Mouse (Mus musculus): ENCODE results near the gene Ddx50. TPM values are rescaled to one million over a fixed set of nuclear protein-coding genes. Genes with fewer than 3 reads are reported as not detected.

The Ddx50 gene
- total RNA-seq (2021): 10 to 100 TPM; 46.8 to 51.0 TPM
- long read RNA-seq, experiment 1, transcript Ddx50-201 (15 exons, 2,535 nt): major isoform, 18 of 34 reads
- long read RNA-seq, experiment 1, partial matches to known transcripts: 0 of 34 reads
- long read RNA-seq, experiment 1, other reads (novel, unspliced or antisense): 16 of 34 reads
- long read RNA-seq, experiment 2, transcript Ddx50-201 (15 exons, 2,535 nt): major isoform, 9 of 15 reads
- long read RNA-seq, experiment 2, partial matches to known transcripts: 1 of 15 reads
- long read RNA-seq, experiment 2, other reads (novel, unspliced or antisense): 4 of 15 reads

DNA sequence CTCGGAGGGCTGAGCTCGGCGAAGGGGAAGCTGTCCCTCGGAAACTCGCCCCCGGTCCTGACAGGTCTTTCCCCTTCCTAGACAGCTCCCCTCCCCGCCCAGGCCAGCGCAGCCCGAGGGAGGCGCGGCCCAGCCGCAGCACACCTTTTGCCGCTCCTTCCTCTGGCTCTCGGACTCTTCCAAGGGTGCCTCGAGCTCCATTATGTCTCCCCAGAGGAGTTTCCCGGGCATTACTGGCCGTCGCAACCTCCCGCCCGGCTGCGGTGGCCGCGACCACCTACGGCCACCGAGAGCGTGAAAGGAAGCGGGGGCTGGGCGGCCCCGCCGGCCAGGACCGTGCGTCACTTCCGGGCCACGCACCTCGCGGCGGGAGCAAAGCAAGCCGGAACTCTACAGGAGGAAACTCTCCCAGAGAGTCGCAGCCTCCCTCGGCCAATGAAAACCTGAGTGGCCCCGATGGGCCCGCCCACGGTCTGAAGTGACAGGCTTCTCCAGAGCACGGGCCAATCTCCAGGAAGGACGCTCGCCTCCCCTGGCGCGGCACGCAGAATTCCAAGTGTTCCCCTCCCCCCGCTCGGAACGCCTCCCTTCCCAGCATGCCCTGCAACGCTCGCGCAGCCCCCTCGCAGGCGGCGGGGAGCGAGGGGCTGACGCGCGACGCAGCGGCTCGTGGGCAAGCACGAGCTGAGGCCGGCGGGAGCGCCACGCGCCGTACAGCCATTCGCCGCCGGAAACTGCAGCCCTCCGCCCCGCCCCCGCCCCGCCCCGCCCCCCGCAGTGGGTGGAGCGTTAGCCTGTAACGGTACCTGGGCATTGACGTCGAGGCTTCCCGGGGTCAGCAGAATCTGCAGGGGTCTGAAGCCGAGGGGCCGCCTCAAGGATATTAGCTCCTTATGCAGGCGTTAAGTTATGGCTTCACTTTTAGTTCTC is at the start of gene Ddx50:
Gene Ddx50, minus strand, starts transcription at position 338 of the 930 bp plus-strand sequence.
- DNase-seq: peak; percentile 98 to 100

DNA sequence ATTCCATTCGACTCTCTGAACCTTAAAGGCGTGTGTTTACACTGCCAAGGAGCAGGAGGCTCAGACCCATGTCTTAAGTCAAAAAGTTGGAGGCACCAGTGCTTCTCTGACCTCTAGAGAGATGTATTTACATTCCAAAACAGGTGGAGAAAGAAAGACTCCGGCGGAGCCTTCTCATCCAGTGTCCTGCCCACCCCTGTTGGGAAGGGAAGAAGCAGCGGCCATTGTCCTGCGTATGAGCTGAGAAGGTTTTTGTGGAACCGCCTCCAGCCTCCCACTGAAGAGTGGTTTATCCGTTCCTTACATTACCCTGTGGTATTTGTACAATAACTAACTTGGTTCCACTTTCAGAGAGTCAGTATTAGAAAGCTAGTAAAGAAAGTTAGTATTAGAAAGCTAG is 41.8 kb upstream of the Ddx50 start:
- DNase-seq: no peak

DNA sequence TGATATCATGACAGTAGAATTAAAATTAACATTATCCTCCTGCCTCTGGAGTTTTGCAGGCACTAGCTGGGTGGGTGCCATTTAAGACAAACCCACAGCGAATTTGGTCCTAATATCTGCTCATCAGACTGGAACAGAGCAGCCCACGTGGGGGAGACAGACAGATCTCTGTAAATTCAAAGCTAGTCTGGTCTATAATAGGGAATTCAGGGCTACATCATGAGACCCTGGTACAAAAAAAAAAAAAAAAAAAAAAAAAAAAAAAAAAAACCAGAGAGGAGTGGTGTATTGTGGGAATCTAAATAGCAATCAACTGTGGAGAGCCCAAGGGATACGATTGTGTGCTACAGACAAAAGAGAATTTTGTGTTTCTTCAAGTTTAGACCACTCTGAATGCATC is 41.2 kb upstream of the Ddx50 start:
- DNase-seq: no peak

DNA sequence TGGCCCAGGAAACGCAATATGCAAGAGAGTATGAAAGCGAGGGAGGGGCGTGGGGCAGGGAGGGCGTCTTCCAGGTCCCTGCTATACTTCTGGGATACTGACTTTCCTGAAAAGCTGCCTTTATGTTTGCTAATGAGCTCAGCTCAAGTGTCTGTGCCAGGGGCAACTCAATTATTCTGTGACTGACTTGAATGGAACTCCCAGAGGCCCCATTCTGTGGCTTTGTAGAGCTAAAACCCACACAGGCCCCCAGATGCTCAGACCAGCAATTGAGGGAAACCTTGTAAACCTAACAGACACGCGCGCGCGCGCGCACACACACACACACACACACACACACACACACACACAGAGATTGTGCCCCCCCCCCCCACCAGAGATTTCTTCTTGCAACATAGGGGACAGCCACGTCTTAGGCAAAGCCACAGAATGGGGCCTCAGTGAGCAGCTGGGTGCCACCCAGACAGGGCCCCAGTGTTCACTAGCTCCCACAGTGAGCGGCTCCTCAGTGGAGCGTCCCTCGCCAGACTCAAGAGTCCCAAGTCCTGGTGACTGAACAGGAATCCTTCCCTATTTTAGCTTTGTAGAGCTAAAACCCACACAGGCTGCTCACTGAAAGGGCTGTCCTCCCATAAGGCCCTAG is 36.1 kb upstream of the Ddx50 start:
- no peak for DNase-seq

DNA sequence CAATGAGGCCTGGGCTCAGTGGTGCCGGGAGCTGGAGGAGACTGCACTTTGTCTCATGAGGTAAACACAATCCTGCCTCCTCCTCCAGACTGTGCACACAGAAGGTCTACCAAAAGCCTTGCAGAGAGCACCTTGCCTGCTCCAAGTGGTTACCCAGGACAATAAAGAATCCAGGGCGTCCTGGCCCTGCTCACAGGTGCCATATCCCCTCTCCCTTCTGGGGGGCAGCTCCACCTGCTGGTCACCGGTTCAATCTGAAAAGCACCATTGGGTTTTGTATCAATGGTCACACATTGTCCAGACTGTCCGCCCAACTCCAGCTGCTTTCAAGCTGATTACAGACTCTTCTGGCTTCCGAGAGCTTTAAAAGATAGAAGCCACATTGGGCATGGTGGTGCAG is 32.0 kb upstream of the Ddx50 start:
- DNase-seq: peak; percentile 26 to 43

DNA sequence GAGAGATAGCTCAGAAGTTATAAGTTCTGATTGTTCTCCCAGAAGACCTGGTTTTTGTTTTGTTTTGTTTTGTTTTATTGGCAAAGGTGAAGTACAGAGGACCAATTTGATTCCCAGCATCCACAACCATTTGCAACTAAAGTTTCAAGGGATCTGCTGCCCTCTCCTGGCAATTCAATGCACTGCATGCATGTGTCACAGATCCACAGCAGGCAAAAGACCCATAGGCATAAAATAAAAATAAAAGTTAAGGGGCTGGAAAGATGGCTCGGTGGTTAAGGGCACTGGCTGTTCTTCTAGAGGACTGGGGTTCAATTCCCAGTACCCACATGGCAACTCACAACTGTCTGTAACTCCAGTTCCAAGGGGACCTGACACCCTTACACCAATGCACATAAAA is 28.8 kb upstream of the Ddx50 start:
- DNase-seq: no peak

DNA sequence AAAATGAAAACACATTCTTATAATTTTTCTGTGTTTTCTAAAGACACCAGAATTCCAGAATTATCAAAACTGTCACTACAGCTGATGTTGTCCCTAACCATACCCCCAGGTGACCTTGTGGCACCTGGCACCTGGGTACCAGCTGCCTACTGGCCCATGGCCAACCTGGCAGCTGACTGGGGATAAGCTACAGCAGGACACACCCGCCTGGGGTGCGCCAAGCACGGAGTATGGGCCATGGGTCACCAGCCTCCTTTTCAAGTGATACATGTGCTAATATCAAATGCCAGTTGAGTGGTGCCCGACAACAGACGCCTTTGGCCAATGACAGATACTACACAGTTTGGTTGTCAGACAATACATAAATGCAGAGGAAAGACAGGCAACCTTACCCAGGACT is 26.3 kb upstream of the Ddx50 start:
- DNase-seq: no peak

DNA sequence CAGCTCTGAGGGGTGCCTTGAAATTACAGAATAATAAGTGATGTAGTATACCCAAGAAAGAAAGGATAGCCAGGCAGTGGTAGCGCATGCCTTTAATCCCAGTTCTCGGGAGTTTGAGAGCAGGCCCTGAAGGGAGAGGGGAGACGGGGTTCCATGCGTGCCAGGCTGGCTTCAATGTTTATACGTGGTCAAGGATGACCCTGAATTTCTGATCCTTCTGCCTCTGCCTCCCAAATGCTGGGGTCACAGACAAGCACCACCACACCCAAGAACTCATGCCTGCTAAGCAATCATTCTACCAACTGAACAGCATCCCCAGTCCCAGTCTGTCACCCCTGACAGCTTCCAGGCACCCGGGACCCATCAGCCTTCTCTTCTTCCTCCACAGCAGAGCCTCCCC is 25.2 kb upstream of the Ddx50 start:
- no peak for DNase-seq

DNA sequence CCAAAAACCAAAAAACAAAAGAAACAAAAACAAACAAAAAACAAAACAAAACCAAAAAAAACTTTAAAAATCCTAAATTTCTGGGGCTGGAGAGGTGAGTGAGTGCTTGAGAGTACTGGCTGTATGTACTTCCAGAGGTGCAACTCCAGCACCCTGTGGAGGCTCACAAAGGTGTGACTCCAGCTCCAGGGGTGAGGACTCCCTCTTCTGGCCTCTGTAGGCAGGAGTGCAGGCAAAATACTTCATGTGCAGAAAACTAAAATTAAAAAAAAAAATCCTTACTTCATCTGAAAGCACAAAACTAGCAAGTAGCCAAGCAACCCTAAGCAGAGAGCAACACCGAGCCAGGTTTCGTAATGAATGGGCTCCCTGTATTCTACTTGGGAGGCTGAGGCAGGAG is 21.3 kb upstream of the Ddx50 start:
- no peak for DNase-seq

DNA sequence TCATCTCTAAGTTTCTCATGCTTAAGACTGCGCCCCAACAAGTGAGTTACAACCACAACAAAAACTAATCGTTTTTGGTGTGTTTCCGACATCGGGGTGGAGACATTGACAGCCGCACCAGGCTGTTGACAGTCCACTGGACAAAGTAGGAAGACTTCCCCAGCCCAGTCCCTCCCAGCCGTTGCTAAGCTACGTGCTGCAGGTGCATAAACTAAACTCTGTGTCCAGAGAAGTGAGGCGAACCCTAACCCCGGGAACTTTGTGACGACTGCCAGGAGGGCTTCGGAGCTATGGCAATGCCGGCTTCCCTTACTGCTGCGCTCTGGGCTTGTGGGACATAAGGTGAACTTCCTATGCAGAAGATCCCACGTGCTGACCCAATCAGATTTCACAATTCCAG is 18.2 kb upstream of the Ddx50 start:
- DNase-seq: no peak

DNA sequence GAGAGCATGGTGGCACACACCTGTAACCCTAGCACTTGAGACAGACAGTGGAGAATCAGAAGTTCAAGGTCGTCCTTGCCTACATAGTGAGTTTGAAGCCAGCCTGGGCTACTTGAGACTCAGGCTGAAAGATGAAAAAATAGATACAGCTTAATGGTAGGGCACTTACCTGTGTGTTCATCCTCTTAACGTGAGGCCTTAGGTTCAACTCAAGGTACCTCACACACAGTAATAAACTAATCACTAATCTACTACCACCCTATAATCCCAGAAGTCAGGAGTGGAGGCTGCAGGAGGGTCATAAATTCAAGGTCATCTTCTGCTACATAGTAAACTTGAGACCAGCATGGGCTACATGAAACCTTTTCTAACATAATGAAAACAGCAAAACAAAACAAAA is 17.4 kb upstream of the Ddx50 start:
- DNase-seq: no peak

DNA sequence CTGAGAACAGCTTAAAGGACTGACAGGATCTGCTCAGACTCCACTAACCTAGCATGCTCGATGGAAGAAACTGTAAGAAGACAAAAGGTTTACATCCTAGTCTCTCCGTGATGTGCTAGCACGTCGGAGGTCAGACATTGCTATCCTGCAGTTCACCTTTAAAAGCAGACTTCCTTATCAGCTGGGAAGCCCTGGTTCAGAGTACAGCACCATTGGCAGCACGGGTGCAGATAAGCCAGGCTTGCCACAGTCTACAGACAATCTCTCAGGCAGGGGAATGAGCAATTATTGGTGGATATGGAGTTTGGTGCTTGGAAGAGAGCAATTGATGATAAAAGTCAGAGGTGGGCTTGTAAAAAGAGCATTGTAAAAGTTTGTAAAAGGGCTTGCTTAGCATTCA is 17.0 kb upstream of the Ddx50 start:
- no peak for DNase-seq

DNA sequence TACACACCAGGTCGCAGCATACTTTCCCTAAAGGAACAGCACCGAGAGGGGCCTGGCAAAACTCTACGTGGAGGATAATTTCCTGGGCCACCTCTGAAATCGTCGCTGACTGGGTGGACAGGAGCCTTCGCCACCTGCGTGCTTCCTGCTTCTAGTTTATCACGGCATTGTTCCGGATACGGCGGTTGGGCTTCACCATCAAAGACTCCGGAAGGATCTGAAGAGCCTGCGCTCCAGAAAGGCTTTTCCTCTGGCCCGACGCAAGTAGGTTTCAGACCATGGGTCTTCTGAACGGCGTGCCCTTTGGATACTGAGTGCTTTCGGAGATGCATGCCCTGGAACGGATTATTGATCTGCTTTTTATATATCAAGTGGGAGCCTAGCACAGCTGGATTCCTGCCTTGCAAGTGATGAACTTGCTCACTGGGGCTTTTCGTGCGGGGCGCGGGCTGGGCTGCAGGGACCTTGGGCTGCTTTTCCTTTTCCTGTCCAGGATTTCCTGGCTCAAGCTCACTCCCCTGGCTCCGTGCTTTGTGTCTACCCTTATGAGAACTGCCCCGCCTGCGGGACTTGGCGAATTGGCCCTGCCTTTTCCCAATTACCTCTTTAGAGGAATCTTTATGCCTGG is 14.1 kb upstream of the Ddx50 start:
- DNase-seq: peak; percentile 82 to 86

DNA sequence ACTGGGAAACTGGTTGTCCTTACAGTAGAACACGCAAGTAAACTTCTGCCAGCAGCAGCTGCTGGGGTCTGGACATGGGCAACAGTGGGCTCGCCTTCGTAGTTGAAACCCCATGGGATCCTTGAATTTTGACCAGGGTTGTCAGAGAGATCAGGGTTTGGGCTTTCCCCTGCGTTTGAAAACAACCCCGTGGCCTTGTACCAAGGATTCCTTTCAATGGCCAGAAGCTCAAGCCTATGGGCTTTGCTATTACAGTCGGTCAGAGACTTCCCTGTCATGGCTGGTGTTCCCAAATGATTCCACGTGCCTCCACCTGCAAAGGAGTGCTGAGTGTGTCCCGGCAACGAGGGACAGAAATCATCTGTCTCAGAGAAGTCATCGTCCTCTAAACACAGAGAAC is 13.2 kb upstream of the Ddx50 start:
- peak in 1 of 2 experiments; percentile 21 for DNase-seq

DNA sequence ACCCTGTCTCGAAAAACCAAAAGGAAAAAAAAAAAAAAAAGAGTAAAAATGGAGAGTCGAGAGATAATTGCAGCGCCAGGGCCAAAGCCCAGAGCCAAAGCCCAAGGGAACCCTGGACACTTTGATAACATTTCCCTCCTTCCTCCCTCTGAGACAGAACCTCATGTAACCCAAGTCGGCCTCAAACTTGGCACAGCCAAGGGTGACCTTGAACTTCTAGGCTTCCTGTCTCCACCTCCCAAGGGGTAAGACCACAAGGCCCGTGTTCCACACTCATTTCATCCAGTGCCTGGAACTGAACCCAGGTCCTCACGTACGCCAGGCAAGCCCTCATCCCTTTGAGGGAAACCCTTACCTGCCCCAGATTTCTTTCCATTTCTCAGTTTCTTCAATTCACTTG is 5.7 kb upstream of the Ddx50 start:
- no peak for DNase-seq

DNA sequence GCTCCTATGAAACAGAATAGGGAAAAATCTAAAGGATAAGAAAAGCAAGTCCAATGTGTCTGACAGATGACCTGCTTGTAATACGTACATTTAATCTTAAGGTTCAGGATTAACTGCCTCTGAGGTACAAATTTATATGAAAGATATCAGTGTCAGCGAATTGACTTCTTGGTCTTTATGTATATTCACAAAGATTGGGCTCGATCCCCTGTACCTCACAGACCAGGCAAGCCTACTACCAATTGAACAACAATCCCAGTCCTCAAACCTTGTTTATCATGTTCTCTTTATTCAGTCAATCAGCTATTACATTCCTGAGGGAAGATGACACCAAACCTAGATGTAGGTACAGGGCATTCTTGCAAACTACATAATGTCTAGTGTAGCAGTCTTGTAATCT is 943 bp upstream of the Ddx50 start:
- DNase-seq: no peak

DNA sequence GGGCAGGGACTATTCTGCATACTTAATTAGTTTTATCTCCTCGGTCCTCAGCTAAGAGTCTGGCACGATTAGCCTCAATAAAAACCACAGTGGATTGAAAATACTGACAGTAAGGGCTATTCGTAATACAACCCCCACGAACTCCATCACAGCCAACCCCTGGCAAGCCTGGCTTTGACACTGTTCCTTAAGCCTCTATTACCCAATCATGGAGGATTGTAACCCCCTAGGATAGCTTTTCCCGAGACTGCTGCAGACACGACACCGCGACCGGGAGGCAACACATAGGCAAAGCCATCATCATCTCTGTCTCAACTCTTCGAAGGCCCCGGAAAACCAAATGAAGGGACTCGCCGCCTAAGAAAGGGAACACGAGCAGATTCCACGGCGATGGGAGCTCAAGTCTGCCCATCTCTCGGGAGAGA is 648 bp downstream of the Ddx50 start:
- no peak for DNase-seq

DNA sequence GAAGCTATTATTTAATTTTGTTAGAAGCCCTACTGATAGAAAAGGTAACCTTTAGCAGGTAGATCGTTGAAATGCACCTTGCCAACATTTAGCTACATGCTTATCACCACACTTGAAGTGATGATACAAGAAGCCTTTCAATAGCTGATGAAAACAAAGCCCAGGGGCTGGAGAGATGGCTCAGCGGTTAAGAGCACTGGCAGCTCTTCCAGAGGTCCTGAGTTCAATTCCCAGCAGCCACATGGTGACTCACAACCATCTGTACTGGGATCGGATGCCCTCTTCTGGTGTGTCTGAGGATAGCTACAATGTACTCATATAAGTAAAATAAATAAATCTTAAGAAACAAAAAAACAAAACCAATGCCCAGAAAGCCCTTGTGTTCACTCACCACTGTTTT is 46.9 kb downstream of the Ddx50 start:
- no peak for DNase-seq

DNA sequence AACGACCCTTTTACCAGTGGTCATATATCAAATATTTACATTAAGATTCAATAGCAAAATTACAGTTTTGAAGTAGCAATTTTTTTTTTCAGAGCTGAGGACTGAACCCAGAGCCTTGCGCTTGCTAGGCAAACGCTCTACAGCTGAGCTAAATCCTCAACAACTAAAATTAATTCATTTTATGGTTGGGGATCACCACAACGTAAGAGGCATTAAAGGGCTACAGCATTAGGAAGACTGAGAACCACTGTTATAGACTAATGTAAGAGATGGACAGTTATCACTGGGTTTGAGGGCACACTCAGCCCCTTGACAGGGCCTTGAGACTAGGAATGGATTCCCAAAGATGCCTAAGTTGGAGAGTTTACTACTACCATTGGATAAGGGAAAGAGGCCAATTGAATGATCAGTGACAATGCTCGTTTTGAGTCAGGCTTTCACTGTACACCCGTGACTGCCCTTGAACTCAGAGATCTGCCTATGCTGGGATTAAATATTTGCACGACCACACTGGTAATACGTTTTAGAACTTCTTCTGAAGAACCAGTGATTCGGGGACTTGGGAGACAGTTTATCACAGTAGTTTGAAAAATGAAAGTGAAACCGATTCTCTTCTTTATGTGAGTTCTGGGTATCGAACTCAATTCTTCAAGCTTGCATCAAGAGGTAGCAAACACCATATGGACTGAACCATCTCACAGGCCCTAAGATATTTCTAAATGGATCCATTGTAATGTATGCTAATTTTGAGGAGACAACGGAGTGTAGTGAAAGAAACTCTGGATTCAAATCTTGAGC is 47.6 kb downstream of the Ddx50 start:
- no peak for DNase-seq

DNA sequence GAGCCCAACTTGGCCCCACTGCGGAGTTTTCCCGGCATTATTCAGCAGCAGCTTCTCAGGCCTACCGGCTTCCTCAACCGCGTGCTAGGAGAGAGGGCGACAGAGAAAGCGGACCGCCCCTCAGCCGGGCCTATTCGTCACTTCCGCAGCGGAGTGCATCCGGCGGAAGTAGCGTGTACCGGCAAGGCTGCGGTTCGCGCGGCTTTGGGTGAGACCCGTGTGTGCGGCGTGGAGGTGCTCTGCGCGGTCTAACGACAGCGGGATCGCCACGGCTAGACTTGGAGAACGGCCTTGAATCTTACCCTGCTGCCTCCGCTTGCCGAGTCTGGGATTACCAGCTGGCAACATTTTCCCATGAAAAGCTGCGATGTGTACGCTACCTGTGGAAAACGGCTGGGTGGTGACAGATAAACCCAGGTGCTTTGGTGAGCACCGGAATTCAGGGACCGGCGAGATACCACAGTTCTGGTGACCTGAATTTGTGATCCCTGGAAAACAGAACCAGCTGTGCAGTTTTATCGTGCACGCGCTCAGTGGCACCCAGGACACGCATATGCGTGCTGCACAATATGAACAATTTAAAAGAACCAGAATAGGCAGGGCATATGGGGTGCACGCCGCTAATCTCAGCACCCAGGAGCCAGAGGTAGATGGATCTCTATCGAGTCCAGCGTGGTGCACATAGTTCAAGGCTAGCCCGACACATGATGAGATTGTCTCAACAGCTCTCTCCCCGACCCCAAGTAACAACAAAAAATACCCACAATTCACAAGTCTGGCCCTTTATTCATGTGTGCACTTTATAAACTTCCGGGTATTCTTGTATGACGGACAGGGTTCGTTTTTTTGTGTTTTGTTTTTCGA is 48.6 kb downstream of the Ddx50 start, which contains the start of gene Ddx21:
Gene Ddx21, minus strand, starts transcription at position 105 of the 864 bp plus-strand sequence.
- peak; percentile 92 to 93 for DNase-seq

DNA sequence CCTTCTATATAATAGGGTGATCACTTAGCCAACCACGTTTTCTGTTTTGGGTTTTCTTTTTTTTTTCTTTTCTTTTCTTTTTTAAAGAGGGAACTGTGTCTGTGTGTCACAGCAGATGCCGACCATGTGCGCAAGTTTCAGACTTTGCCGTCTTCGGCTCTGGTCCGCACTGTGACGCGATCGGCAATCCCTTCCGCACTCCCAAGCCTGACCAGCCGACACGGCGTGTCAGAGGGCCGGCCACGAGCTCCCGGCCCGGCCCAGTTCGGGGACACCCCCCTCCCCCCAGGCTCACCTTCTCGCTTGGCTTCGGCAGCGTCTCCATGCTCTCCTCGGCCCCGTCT is 49.2 kb downstream of the Ddx50 start:
- DNase-seq: no peak

All from heart, adult 18-20 months (tissue).